Mouse (Mus musculus) cerebellum, postnatal 14 days (tissue): ENCODE data around the gene F930015N05Rik.

Experiments
- DNase-seq, 2 experiments: peaks; one replicate each; pipeline ENCODE4 v3.0.0; 2021; ENCODE audit warnings: mixed read lengths in 2 of 2

The F930015N05Rik gene

GRCm38 (mm10) chr11:64436412-64436727, at the start of gene F930015N05Rik:
TSS of gene F930015N05Rik (minus strand) at chr11:64436653.
- peak in 1 of 2 experiments; percentile 3 for DNase-seq

- no peak for DNase-seq
Measured at GRCm38 (mm10) chr11:64481445-64481844, 45.0 kb upstream of the F930015N05Rik start.

GRCm38 (mm10) chr11:64473679-64474078, 37.2 kb upstream of the F930015N05Rik start:
- no peak for DNase-seq

- no peak for DNase-seq
Measured at GRCm38 (mm10) chr11:64470689-64471088, 34.2 kb upstream of the F930015N05Rik start.

GRCm38 (mm10) chr11:64468737-64469136, 32.3 kb upstream of the F930015N05Rik start:
- DNase-seq: peak; percentile 29 to 33

GRCm38 (mm10) chr11:64461746-64462145, 25.3 kb upstream of the F930015N05Rik start:
- DNase-seq: no peak

GRCm38 (mm10) chr11:64448586-64449315, 12.3 kb upstream of the F930015N05Rik start:
- peak; percentile 49 to 52 for DNase-seq

GRCm38 (mm10) chr11:64445227-64445626, 8.8 kb upstream of the F930015N05Rik start:
- DNase-seq: no peak

GRCm38 (mm10) chr11:64442701-64443100, 6.2 kb upstream of the F930015N05Rik start:
- no peak for DNase-seq

- DNase-seq: peak; percentile 63 to 72
Measured at GRCm38 (mm10) chr11:64442119-64442518, 5.7 kb upstream of the F930015N05Rik start.

- no peak for DNase-seq
Measured at GRCm38 (mm10) chr11:64438909-64439308, 2.5 kb upstream of the F930015N05Rik start.

- no peak for DNase-seq
Measured at GRCm38 (mm10) chr11:64437721-64438120, 1.3 kb upstream of the F930015N05Rik start.

GRCm38 (mm10) chr11:64436791-64437298, 392 bp upstream of the F930015N05Rik start:
- DNase-seq: no peak

GRCm38 (mm10) chr11:64435546-64436411, 674 bp downstream of the F930015N05Rik start:
- peak; percentile 11 for DNase-seq

- peak; percentile 11 to 16 for DNase-seq
Measured at GRCm38 (mm10) chr11:64434611-64435545, 1.6 kb downstream of the F930015N05Rik start, which contains the start of gene Hs3st3a1. TSS of gene Hs3st3a1 (plus strand) at chr11:64435332.

- DNase-seq: no peak
Measured at GRCm38 (mm10) chr11:64418969-64419368, 17.5 kb downstream of the F930015N05Rik start.

- DNase-seq: no peak
Measured at GRCm38 (mm10) chr11:64400534-64401093, 35.8 kb downstream of the F930015N05Rik start.

- DNase-seq: no peak
Measured at GRCm38 (mm10) chr11:64397612-64398011, 38.8 kb downstream of the F930015N05Rik start.

GRCm38 (mm10) chr11:64396949-64397348, 39.5 kb downstream of the F930015N05Rik start:
- no peak for DNase-seq

GRCm38 (mm10) chr11:64396331-64396881, 40.0 kb downstream of the F930015N05Rik start:
- peak; percentile 32 to 34 for DNase-seq

- no peak for DNase-seq
Measured at GRCm38 (mm10) chr11:64386333-64386732, 50.1 kb downstream of the F930015N05Rik start.
